Mouse (Mus musculus) right cerebral cortex, postnatal 25 days (tissue): ENCODE data around the gene Tcf20.
A peak's percentile ranks its signal among the peaks of the same experiment; 100 is the strongest.

Experiments used
- DNase-seq: peaks from one replicate; pipeline ENCODE4 v3.0.0; 2022

Tcf20 gene

DNA sequence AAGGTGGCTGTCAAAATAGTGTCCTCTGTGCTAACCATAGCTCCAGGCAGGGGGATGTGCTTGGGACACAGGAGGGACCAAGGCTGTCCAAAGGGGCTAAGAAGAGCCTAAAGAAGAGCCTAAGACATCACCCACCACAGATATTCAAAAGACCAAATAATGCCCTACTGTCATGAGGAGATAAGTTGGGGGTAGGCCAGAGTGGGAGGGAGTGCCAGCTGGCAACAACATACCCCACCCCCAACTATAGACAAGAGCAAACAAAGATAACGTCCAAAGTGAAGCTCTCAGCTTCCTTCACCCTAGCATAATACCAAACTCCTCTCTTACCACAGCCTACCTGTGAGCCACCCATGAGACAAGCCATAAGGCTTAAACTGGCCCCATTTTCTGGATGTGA is 66.1 kb downstream of the Tcf20 start:
- no peak for DNase-seq

DNA sequence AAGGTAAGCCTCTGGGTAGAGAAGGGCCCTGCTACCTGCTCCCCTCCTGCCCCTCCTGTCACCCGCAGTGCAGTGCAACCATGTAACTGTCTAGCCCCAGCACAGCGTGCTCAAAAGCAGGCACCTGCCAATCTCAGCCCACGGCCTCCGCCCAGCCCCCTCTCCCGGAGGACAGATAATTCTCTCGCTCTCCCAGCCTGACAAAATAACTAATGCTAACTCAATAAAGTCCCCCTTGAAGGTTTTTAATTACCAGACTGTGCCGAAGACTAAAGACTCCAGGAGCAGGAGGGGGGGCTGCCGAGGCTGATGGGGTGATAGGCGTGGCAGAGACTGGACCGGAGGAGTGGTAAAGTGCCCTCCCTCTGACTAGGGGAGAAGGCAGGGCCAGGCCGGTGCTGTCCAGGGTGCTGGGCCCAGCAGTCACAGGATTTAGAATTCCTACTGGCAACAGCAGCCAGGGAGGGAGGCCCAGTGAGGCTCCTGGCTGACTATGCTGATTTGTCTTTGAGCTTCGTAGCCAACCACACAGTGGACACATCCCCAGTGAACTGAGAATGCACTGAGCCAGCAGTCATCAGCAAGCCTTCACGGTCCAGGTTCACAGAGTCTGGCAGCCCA is 66.7 kb downstream of the Tcf20 start:
- DNase-seq, result no peak

DNA sequence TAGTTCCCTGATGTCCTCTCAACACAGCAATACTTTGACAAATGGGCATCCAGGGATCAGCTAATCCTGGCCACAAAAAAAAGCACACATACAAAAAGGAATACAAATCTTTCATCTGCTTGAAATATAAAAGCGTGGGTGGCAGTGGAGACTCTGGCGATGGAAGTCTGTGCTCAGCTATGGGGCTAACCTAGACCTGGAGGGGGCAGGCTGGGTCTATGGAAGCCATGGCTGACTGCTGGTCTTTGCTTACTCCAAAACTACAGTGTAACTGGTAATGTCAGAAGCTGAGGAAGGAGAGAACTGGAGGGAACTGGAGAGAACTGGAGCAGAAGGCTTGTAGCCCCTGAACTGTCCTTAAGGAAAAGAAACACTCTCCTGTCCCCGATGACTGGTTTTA is 69.7 kb downstream of the Tcf20 start:
- DNase-seq, result no peak

DNA sequence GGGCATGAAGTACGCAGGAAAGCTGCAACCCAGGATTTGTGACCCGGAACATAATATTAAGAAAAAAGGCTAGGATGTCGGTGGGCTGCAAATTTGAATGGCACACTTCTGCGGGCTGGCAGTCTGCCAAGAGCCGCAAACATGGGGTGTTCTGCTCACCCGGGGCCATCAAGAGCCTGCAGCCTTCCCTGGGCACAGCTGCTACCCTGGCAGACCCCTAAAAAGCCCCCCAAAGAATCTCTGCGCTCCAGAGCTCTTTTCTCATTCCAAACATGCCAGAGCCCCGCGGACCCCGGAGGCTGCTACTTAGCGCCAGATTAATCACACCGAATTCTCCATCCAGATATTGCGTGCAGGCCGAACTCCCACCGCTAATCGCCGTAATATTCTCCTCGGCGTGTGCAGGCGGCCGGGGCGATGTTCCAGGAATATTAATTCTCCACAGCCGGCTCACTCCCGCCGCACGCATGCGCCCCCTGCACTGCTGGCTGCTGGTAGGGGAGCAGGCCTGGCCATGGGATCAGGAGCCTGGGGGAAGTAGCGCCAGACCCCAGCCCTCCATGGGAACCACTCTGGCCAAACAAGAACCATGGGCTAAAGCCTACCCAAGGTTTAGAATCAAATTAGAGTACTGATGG is 70.3 kb downstream of the Tcf20 start:
- DNase-seq, result peak; percentile 64

DNA sequence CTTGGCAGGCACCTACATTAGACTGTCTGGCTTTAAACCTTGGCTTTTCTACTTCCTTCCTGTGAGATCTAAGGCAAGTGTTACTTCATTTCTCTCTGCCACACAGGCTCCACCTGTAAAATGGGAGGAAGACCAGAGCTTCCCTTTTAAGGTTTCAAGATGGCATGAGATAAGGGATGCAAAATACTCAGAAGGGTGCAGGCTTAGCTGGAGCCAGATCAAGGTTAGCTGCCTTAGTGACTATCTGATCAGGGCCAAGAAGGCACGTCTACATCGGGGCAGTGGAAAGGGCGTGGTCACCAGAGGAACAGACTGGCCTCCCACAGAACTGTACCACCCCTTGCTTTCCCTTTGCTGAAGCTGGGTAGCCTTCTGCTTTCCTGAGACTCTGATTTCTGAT is 73.2 kb downstream of the Tcf20 start:
- no peak for DNase-seq

DNA sequence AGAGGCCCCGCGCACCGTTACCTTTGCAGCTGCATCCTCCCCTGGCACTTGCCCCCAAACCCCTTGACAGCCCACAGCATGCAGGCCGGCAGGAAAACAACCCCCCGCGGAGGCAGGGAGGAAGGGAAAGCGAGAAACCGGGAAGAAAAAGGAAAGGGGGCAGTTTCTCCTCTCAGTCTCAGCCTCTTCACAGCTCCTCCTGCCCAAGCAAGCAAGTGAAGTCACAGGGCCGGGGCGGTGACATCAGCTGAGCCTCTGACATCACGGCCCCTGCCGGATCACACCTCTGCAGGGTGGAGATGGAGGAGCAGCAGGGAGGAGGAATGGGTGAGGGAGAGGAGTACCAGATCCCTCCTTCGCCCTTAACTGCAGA is 75.7 kb downstream of the Tcf20 start:
- no peak for DNase-seq

DNA sequence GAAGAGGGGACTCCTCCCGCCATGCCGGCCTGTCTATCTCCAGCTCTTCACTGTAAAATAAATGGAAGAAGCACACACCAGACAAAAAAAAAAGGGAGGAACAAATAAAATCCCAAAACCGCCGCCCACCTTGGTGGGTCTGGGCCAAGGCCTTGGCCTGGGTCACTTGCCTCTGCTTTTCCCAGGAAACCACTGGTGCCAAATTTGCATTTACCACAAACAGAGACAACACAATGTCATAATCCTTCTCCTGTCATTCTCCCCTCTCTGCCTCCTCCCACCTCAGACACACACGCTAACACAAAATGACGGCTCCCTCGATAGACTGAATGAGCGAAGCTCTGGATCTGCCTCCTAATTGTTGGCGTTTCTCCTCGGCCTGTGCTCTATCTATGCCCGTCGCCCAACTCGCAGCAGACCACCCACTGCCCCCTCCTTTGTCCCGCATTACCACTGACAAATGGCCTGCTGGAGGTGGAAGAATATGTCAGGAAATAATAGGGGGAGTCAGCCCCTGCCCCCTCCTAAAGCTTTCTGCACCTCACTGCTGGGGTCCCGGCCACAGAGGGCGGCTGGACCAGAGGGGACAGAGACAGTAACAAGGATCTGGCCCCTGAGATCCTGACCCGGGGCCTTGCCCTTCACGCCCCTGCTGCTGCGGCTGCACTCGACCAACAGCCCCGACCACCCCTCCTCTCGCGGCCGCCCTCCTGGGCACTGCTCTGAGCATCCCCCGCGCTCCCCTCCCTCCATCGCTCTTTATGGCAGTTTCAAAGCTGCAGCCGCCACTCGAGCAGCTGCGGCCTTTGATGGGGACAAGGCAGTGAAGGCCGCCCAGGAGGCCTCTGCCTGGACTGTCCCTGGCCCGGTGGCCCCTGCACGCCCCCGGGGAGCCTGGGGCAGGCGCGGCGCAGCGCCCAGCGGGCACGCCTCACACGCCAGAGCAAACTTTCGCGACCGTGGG is 76.4 kb downstream of the Tcf20 start:
- DNase-seq, result no peak

DNA sequence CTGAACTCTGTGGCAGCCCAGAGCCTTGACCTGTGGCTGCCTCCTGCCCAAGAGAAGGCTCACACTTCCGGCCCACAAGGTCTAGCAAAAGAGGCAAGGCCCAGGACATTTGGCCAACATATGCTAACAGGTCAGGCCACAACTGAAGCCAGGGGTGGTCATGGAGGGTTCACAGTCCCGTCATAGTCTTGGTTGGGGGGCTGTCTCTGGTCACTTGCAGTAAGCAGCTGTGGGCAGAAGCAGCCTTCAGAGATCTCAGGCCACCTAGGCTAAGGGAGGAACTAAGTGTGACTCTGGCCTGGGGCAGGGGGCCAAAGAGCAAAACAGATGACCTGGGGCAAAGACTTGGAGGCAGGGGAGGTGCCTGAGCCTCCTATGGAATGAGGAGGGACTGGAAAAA is 77.1 kb downstream of the Tcf20 start:
- no peak for DNase-seq

DNA sequence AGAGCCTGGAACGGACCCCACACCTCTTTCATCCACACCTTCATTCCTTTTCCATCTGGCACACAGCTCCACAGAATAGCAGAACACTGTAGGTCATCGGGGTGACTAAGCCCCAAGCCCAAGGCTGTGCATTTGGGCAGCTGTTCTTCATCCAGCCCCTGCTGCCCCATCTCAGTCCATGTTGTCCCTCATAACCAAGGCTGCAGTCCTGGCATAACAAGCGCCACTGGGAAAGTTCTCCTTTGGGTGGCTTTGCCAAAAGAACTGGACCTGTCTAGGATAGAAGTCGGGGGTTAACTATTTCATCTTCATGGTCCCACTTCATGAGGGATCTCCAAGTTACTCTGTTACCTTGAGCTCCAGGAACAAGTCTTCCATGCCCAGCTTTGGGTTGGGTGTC is 77.9 kb downstream of the Tcf20 start:
- no peak for DNase-seq

DNA sequence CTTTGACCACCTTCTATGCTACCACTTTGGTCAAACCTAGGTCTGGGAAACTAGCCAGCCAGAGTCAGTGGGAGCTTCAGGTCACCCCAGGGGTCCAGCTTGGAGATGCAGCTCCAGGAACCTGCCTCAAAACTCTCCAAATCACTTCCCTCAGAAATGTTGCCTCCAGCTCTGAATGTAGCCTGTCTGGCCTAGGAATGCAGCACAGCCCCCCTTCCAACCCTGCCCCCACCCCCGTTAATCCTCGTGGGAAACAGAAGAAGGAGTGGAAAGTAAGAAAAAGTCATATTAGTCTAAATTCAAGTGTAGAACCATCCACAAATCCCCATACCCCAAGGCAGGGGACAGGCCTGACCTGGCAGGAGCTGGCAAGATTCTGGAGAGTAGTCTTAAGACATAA is 79.2 kb downstream of the Tcf20 start:
- DNase-seq, result no peak

DNA sequence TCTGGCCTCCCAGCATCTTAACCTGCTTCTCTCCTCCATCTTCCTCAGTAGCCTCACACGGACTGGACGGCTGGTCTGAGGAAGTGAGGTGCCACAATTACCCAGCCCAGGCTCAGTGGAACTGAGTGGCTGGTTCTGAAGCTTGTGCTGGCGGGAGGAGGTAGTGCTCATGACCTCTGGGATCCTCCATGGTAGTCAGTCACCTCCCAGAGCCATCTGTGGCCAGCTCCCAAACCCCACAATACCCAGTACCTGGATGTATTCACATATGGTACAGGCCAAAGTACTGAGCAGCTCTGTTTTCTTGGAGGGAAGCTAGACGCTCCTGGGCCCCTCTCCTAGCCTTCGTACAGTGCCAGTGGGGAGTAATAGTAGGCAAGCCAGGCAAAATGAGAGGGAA is 80.4 kb downstream of the Tcf20 start:
- peak; percentile 4 for DNase-seq

DNA sequence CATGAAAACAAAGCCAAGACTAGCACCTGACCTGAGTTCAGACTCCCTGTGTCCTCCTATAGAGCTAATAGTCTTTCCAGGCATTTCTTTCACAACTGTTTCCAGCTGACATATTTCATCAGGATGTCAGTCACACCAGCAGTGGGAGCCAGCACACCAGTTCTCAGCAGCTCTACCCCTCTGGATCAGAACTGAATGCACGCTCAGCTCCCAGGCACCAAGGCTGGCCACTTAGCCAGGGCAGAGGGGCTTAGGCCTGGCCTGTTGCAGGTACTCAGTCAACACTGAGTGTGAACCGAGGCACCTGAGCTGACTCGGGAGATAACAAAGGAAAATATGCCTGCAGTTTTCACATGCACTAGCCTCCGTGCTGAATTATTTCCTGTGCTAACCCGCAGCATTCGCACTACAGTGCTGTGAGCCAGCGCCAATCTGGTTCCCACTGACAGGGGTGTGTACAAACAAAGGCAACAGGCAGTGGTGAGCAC is 81.1 kb downstream of the Tcf20 start:
- DNase-seq, result no peak

DNA sequence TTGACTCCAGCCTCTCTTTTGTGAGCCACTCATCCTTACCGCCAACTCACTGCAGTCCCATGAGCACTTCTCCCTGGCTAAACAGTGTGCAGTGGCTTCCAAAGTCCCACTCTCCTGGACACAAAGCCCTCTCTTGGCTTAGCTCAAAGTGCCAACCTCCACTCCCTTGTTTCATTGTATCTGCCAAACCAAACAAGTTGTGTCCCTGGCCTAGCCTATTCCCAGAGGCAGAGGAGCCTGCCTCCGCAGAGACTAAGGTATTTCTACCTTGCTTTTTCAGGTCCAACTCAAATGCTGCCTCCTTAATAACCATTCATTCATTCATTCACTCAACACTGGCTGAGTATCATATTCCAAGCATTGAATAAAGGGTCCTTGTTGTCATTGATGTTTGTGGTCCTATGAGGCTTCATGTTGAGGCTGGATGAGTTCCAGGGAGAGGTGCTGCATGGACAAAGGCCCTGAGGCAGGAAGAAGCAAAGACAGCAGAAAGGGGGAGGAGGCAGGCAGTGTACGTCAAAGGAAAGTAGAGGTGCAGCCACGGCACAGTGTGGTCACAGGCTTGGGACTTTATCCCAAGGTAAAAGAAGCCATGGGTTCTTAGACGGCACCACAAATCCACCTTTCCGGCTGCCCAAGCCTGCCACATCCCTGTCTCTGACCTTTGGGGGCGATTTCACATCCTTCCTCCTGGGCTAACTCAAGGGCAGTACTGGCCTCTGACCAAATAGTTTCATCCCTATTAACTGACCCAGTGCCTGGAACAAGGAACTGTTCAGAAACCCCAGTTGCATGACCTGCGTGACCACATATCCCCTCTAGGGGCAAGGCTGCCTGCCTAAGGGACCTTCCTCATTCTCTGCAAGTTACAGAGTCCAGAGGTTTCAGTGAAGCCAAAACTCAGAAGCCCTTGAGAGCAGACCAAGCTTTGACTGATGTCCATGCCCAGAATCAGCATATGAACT is 82.0 kb downstream of the Tcf20 start:
- DNase-seq, result no peak

DNA sequence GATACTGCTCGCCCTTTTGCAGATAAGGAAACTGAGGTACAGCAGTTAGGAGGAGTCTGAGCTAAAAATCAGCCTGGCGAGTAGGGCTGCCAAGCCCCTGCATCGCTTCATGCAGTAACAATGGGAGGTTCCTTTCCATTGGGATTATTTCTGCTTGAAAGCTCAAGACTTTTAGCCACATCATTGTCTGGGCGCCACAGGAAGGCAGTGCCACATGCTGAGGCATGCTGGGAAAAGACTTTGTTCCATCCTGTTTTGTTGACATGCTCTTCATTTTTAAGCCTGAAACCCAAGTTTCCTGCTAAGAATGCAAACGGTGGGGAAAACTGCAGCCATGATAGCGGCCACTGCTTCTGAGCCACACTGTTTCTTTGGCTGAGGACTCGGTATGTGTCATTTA is 83.1 kb downstream of the Tcf20 start:
- DNase-seq, result no peak

DNA sequence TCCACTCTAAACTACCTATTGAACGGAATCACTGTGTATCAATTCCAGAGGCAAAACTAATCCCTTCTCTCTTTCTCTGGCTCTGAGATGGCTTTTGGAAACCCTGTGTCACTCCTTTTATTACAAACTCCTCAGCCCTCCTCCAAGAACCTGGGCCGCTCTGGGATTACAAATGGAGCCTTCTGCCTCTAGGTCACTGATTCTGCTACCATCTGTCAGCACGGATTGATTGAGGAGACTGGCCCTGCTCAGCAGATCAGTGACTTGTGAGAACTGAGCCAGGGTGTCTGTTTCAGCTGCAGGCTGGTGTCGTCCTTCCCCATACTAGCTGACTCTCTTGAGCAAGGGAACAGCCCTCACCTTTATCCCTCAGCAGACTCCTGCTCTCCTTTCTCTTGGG is 85.2 kb downstream of the Tcf20 start:
- no peak for DNase-seq

DNA sequence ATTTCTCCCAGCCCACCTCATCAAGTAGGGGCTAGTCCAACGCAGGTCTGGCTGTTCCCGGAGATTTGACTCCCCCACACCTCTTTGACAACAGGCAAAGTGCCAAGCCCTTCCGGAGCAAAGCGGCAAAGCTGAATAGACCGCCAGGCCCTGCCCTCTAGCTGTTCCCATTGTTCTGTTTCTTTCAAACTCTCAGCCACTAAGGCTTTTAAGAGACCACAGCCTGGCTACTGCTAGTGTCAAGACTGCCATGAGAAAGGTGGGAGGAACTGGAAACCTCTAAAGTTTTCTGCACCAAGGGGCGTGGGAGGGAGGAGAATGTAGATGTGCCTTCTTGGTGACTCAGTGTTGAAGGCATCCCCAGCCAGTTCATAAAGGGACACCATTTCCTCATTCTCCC is 86.4 kb downstream of the Tcf20 start:
- no peak for DNase-seq

DNA sequence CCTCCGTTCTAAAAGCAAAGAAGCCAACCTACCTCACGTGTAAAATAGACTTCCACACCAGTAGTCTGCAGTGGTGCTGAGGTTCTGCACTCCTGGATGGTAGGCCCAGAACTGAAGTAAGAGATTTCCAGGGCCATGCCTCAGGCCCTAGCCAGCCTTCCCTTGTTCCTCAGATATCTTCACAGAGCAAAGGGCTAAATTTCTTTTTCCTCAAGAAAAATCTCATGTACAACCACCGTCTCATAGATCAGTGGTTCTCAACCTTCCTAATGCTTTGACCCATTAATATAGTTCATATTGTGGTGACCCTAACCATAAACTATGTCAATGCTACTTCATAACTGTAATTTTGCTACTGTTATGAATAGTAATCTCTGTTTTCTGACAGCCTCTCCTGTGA is 87.3 kb downstream of the Tcf20 start:
- no peak for DNase-seq

DNA sequence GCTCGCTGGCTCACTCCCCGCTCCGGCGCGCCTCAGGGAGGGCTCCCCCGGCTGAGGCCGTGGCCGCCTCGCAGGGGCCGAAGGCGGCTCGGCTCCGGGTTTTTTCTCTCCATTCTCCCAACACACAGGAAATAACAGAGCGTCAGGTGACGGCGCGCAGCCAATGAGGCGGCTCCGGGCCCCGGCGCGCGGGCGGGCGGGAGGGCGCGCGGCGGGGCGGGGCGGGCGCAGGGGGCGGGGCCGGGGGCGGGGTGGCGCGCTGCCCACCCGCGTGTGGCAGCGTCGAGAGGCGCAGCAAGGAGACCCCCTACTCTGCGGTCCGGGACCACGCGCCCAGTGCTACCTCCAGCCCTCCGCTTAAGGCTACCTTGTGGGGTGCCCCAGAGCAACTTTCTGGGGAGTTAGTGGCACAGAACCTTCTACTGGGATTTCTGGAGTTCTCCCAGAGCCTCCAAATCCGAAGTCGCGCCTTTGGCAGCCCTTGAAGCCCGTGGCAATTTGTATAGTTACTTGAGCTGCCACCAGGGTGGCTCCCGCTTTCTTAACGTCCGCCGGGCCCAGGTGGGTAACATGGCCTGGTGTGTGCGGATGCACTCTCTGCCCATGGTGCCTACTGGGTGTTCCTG is 87.9 kb downstream of the Tcf20 start:
- DNase-seq, result peak; percentile 84

DNA sequence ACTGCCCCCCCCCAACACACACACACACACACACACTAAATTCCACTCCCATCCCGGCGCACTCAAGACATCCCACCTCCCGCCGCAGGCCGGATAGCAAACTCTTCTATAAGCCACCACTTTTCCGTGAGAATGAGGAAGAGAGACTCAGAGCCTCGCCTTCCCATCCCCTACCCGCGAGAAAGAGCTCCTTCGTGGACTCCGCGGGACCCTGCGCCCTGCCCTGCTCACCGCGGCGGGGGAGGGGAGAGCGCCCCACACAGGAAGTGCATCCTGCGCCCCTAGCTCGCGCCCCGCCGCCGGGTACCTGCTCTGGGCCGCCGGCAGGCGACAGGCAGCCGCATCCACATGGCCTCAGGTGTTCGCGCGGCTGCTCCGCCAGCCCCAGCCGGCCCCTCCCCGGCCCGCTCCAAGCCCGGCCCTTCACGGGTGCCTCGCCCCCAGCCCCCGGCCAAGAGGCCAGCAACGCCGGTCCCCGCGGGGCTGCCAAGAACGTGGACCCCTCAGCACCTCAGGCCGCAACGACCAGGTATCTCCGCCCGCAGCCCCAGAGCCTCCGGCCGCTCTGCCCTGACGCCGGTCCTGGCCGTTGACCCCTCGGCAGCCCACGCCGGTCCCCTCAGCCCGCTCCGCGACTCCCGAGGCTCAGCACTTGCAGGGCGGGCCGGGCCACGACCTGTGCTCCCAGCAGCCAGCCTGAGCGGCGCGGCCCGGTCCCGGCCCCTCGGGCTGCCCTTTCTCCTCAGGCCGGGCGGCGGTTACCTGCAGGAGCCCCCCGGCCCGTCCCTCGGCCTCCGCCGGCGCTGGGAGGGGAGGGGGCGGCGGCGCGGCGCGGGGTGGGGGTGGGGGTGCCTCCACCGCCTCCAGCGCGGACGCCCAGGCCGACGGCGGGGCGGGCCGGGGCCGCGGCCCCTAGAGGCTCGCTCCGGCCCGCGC is 88.7 kb downstream of the Tcf20 start:
- peak; percentile 43 for DNase-seq

DNA sequence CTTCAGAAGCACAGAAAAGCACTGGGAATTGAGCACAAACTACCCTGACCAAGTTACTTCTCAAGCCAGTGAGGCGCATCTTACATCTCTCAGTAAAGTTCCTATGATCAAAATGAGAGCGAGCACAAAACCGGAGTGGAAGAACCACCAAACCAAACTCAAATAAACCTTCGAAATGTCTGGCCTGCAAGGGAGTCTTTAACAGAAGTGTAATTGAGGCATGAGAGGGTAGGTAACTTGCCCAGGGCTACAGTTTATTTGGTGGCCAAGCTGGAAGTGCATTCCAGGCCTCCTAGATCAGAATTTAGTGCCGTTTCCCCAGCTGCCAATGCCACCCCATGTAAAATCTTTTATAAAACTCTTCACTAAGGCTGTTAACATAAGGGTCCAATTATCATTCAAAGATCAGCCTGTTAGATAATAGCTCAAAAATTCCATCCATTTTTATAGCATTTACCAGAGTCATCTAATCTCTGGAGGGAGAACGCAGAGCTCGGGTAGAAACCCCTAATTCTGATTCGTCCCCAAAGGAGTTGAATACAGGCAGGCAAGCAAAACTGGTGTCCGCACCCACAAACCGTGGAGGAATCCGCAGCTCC is 89.4 kb downstream of the Tcf20 start:
- no peak for DNase-seq

DNA sequence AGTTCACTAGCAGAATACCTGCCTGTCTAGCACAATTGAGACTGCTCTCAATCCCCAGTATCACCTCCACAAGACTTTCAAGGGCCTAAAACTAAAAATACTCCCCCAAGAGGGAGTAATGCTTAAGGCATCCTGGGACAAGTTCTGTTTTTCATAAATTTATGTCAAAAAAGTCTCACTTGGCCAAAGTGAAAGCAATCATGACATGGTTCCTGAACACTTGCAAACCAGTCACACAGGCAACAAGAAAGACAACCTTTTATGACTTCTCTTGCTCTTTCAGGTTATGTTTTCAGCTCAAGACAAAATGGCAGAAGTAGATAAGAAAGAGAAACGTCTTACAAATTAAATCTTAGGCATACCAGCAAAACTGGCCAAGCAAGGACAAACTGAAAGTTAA is 91.3 kb downstream of the Tcf20 start:
- no peak for DNase-seq
